In the genomic region with DNA sequence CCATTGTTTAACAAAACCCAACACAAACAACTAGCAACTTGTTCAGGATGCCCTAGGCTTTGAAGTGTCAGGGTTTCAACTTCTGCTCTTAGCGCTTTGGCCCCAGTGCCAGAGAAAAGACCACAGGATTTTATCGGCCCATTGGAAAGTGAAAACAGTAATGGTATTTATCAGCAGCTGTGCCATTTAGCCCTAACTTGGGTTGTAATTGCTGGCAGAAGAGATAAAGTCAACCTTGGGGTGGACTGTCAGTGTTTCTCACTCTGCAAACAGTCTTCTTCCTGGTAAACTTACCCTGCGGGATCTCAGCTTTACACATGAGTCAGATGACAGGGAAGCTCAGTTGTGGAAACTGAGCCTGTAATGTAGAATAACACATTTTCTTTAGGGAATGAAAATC, we compare ENCODE assay signal across 18 mouse cellular contexts. TPM values are rescaled to one million over a fixed set of nuclear protein-coding genes. Genes with fewer than 3 reads are reported as not detected.
DNase-seq lines count a peak whose midpoint lies in the region; ATAC-seq and TF ChIP-seq lines count a peak whose summit lies in the region.
"Had no signal": no experiment of that assay in that cellular context is flagged by ENCODE, and none has a peak within 500 bp of the region (broad histone marks: within the 10 kb centered on the region; RNA-seq: fewer than 3 reads in every experiment).

No protein-coding gene starts in this region.

- intact Hi-C loops in heart, adult 2 months (cut with DNase I), result loop anchor here (10.0 kb wide), 1 partner anchor 327 kb away; the partner anchor contains the start of gene Htr2a

- H3K79me2 ChIP-seq in heart, adult 2 months (replicated peaks; ENCODE audit: control insufficient read depth, insufficient read depth, low read length), result no peaks in the 10 kb centered on the region

- H3K9ac ChIP-seq in heart, postnatal 0 days (replicated peaks; ENCODE audit: low read depth, low read length), result no peak overlapping the region
- no peak overlapping the region for H3K9ac ChIP-seq in heart, adult 2 months (ENCODE audit: low read depth, low read length)
- no peak overlapping the region for H3K9ac ChIP-seq in liver, embryonic 15.5 days
- H3K9ac ChIP-seq: forebrain, postnatal 0 days; hindbrain, embryonic 12.5 days; limb, embryonic 12.5 days had no signal

- no peak for TF ChIP-seq CTCF in heart, postnatal 0 days (IDR thresholded peaks at IDR 0.05; ENCODE audit: low read depth)
- no peak for TF ChIP-seq CTCF in heart, adult 2 months (IDR thresholded peaks at IDR 0.05)

- H3K4me3 ChIP-seq in heart, postnatal 0 days (ENCODE audit: low read depth, low read length), result no peak overlapping the region
- H3K4me3 ChIP-seq in heart, adult 2 months, result no peak overlapping the region
- 0 out of 2 replicates have a peak overlapping the region, but pooled peaks have one; percentile 9 for H3K4me3 ChIP-seq in liver, embryonic 15.5 days (replicated peaks)
- H3K4me3 ChIP-seq: hindbrain, embryonic 12.5 days; limb, embryonic 12.5 days had no signal

- H3K4me2 ChIP-seq in heart, postnatal 0 days (ENCODE audit: low read depth, low read length), result no peak overlapping the region
- H3K4me2 ChIP-seq in liver, embryonic 15.5 days, result peak overlapping the region; percentile 50
- H3K4me2 ChIP-seq: hindbrain, embryonic 12.5 days; limb, embryonic 12.5 days; midbrain, embryonic 11.5 days had no signal

- no peak for TF ChIP-seq EP300 in heart, postnatal 0 days (IDR thresholded peaks at IDR 0.05; ENCODE audit: low read depth)
- no peak for TF ChIP-seq EP300 in heart, adult 2 months (IDR thresholded peaks at IDR 0.05; ENCODE audit: insufficient read depth, low read depth, low read length)

- no peak for DNase-seq in heart, postnatal 0 days (ENCODE audit: low spot score)
- no peak for DNase-seq in heart, adult 2 months
- DNase-seq in Muller cell, postnatal 12 days (ENCODE audit: inconsistent ontology term), result peak; percentile 7
- no peak for DNase-seq in layer of hippocampus, postnatal 25 days (ENCODE audit: extremely low spot score in 1 of 2, low spot score in 1 of 2)
- no peak for DNase-seq in frontal cortex, postnatal 36 days (ENCODE audit: low spot score in 2 of 2)
- DNase-seq: cerebellum, adult 9-10 months; embryo, embryonic 11 days; forebrain, postnatal 0 days; gastrocnemius, postnatal 36 days; kidney, adult 11 months; kidney, postnatal 4 days; lung, postnatal 10 days had no signal

- no peaks in the 10 kb centered on the region for H3K9me3 ChIP-seq in heart, postnatal 0 days (replicated peaks; ENCODE audit: control insufficient read depth, low read length)
- no peaks in the 10 kb centered on the region for H3K9me3 ChIP-seq in liver, embryonic 15.5 days (replicated peaks)
- H3K9me3 ChIP-seq: limb, embryonic 12.5 days had no signal

- H3K36me3 ChIP-seq in heart, postnatal 0 days (replicated peaks; ENCODE audit: control insufficient read depth, insufficient read depth, low read length), result no peaks in the 10 kb centered on the region
- H3K36me3 ChIP-seq in heart, adult 2 months (ENCODE audit: control insufficient read depth, insufficient read depth, low read length), result peaks cover 4% of the 10 kb centered on the region
- H3K36me3 ChIP-seq in liver, embryonic 15.5 days (replicated peaks), result no peaks in the 10 kb centered on the region
- H3K36me3 ChIP-seq: hindbrain, embryonic 12.5 days; limb, embryonic 12.5 days had no signal

- H3K27ac ChIP-seq in heart, postnatal 0 days (ENCODE audit: low read depth), result 0 out of 2 replicates have a peak overlapping the region, but pooled peaks have one; percentile 26
- no peak overlapping the region for H3K27ac ChIP-seq in heart, adult 2 months
- peak overlapping the region; percentile 80 for H3K27ac ChIP-seq in liver, embryonic 15.5 days (replicated peaks)
- H3K27ac ChIP-seq: hindbrain, embryonic 12.5 days; limb, embryonic 12.5 days had no signal

- WGBS in heart, postnatal 0 days, result 30% methylated on average over 3 of the region's 3 CpGs
- WGBS in heart, adult 2 months, result 33% methylated on average over 3 of the region's 3 CpGs
- 7% methylated on average over 3 of the region's 3 CpGs for WGBS in liver, embryonic 15.5 days (ENCODE audit: insufficient replicate concordance)

- H3K27me3 ChIP-seq in heart, postnatal 0 days (ENCODE audit: control insufficient read depth, insufficient read depth, low read length), result no peaks in the 10 kb centered on the region
- H3K27me3 ChIP-seq in heart, adult 2 months (ENCODE audit: control insufficient read depth, insufficient read depth, low read length), result no peaks in the 10 kb centered on the region
- peaks cover 15% of the 10 kb centered on the region; the same call in 1 of the 2 replicates for H3K27me3 ChIP-seq in liver, embryonic 15.5 days
- H3K27me3 ChIP-seq: hindbrain, embryonic 12.5 days; limb, embryonic 12.5 days had no signal

- H3K4me1 ChIP-seq in heart, postnatal 0 days (ENCODE audit: control insufficient read depth, insufficient read depth), result peaks cover 14% of the 10 kb centered on the region
- H3K4me1 ChIP-seq in heart, adult 2 months (ENCODE audit: control insufficient read depth, insufficient read depth, low read length), result peaks cover 10% of the 10 kb centered on the region
- H3K4me1 ChIP-seq in liver, embryonic 15.5 days (replicated peaks), result peaks cover 57% of the 10 kb centered on the region
- H3K4me1 ChIP-seq: hindbrain, embryonic 12.5 days; limb, embryonic 12.5 days had no signal

- TF ChIP-seq POLR2A in heart, adult 2 months (IDR thresholded peaks at IDR 0.05; ENCODE audit: insufficient read depth, low read depth, low read length), result no peak

- ATAC-seq in heart, postnatal 0 days (ENCODE audit: insufficient read depth, low read depth), result no peak
- peak; percentile 76 for ATAC-seq in erythroid progenitor cell, adult 5-6 weeks (replicated peaks; ENCODE audit: low FRiP score, poor library complexity, severe bottlenecking)
- peak; percentile 90 for ATAC-seq in liver, embryonic 15.5 days (ENCODE audit: insufficient read depth)
- no peak for ATAC-seq in frontal cortex, adult (ENCODE audit: low TSS enrichment)
- ATAC-seq: forebrain, postnatal 0 days had no signal

RNA-seq across cellular contexts. Expression of gene Lrch1, which starts 24.5 kb away (rescaled TPM):
- total RNA-seq in heart, postnatal 0 days (2014; rRNA removed; ENCODE audit: low replicate concordance), result 13.7 and 14.2 TPM in 2 replicates
- 7.7 and 8.4 TPM in 2 replicates for polyA plus RNA-seq in heart, postnatal 0 days (2015; fragmentation: Nextera tagmentation; extraction: Ambion mirVana)
- 10 to 100 TPM; 14.8 to 17.1 TPM for total RNA-seq in heart, adult 2 months (2021)
- polyA plus RNA-seq in heart, adult 2 months (2012; rRNA removed), result 7.5 and 10.7 TPM in 2 replicates
- 6.5 and 16.3 TPM in 2 replicates for total RNA-seq in erythroid progenitor cell, adult 5-6 weeks (2015; ENCODE audit: low replicate concordance)
- 8.3 and 10.5 TPM in 2 replicates for total RNA-seq in erythroid progenitor cell, adult 5-6 weeks (2017; ENCODE audit: low replicate concordance)
- polyA plus RNA-seq in liver, embryonic 15.5 days (2015; fragmentation: Nextera tagmentation; extraction: Ambion mirVana), result 4.4 and 4.5 TPM in 2 replicates
- total RNA-seq in layer of hippocampus, postnatal 25 days (2021), result 10 to 100 TPM; 17.8 to 18.9 TPM

RNA-seq across cellular contexts. Expression of gene Rubcnl, which starts 43.6 kb away (rescaled TPM):
- 2.9 and 4.4 TPM in 2 replicates for total RNA-seq in heart, postnatal 0 days (2014; rRNA removed; ENCODE audit: low replicate concordance)
- polyA plus RNA-seq in heart, postnatal 0 days (2015; fragmentation: Nextera tagmentation; extraction: Ambion mirVana), result 1.0 and 1.1 TPM in 2 replicates
- 1 to 10 TPM in 1 of 2 experiments, under 1 TPM in 1; 0.55 to 1.2 TPM for total RNA-seq in heart, adult 2 months (2021)
- polyA plus RNA-seq in heart, adult 2 months (2012; rRNA removed), result 1.3 and 1.5 TPM in 2 replicates
- total RNA-seq in erythroid progenitor cell, adult 5-6 weeks (2015; ENCODE audit: low replicate concordance), result 1.8 and 5.0 TPM in 2 replicates
- total RNA-seq in erythroid progenitor cell, adult 5-6 weeks (2017; ENCODE audit: low replicate concordance), result 1.3 and 2.6 TPM in 2 replicates
- polyA plus RNA-seq in liver, embryonic 15.5 days (2015; fragmentation: Nextera tagmentation; extraction: Ambion mirVana), result 0.31 and 0.38 TPM in 2 replicates
- 1 to 10 TPM in 1 of 2 experiments, under 1 TPM in 1; 0.99 to 1.0 TPM for total RNA-seq in layer of hippocampus, postnatal 25 days (2021)

Comparison
In these comparisons a context has a peak if more than half of its experiments do, and no peak if none do; other contexts are left out.
1. ATAC-seq: peak in erythroid progenitor cell, adult 5-6 weeks (single experiment) and liver, embryonic 15.5 days (single experiment); none in heart, postnatal 0 days (single experiment) and frontal cortex, adult (single experiment).